Mouse (Mus musculus) limb, embryonic 11.5 days (tissue): ENCODE results near the gene Kcnn3. TPM values are rescaled to one million over a fixed set of nuclear protein-coding genes. Genes with fewer than 3 reads are reported as not detected.

Experiments
- ATAC-seq: fragments of 200-750 bp; cut with Nextera tagmentation; 2 replicates; pipeline ENCODE4 v1.8.0; 2017; ENCODE audit warnings: low read depth; ENCODE audit not compliant: insufficient number of reproducible peaks, low FRiP score, low TSS enrichment
- DNase-seq: peaks from one replicate; pipeline ENCODE4 v3.0.0-alpha.2; 2015; ENCODE audit warnings: low spot score
- H3K27ac ChIP-seq: fragments of 300-500 bp; sonication (generic); replicated peaks from 2 replicates; pipeline ENCODE4 v1.5.1; 2014; ENCODE audit warnings: low read depth, mild to moderate bottlenecking, low read length
- H3K27me3 ChIP-seq: fragments of 300-500 bp; sonication (generic); 2 replicates; pipeline ENCODE4 v1.6.1; 2014; ENCODE audit warnings: mild to moderate bottlenecking, low read length, mixed read lengths; ENCODE audit not compliant: control insufficient read depth, insufficient read depth
- H3K36me3 ChIP-seq: fragments of 300-500 bp; sonication (generic); 2 replicates; pipeline ENCODE4 v1.6.1; 2014; ENCODE audit warnings: mild to moderate bottlenecking, low read length, moderate library complexity, mixed read lengths; ENCODE audit not compliant: control insufficient read depth, insufficient read depth
- H3K4me1 ChIP-seq: fragments of 300-500 bp; sonication (generic); 2 replicates; pipeline ENCODE4 v1.6.1; 2014; ENCODE audit warnings: low read length, mixed read lengths; ENCODE audit not compliant: control insufficient read depth, insufficient read depth
- H3K4me2 ChIP-seq: fragments of 300-500 bp; sonication (generic); 2 replicates; pipeline ENCODE4 v1.6.1; 2014; ENCODE audit warnings: low read depth, mild to moderate bottlenecking, moderate library complexity; ENCODE audit not compliant: severe bottlenecking
- H3K4me3 ChIP-seq: fragments of 300-500 bp; sonication (generic); 2 replicates; pipeline ENCODE4 v1.5.1; 2014; ENCODE audit warnings: low read depth, low read length
- H3K9ac ChIP-seq: fragments of 300-500 bp; sonication (generic); 2 replicates; pipeline ENCODE4 v1.6.1; 2014; ENCODE audit warnings: mild to moderate bottlenecking, low read length
- H3K9me3 ChIP-seq: fragments of 300-500 bp; sonication (generic); 2 replicates; pipeline ENCODE4 v1.6.1; 2016; ENCODE audit warnings: low read length; ENCODE audit not compliant: control insufficient read depth
- WGBS: fragments of 180-500 bp; shearing (Covaris S2); extraction: QIAGEN DNeasy Blood & Tissue Kit; methylation state at CpG from one replicate; pipeline ENCODE4 v1.1.7; 2014; 5-methylcytosine and 5-hydroxymethylcytosine counted together
- polyA plus RNA-seq: library from polyadenylated mRNA; unstranded; fragments of >200 nt; fragmentation: Nextera tagmentation; extraction: Ambion mirVana; gene quantifications from 2 replicates; pipeline ENCODE4 v1.2.1, GENCODE M21; 2014

The Kcnn3 gene
- polyA plus RNA-seq, 1 experiment from 2014 or later = 1.1 TPM

- Histone ChIP-seq H3K36me3 (no peaks in the 10 kb centered on the region), H3K4me3 (no peak overlapping the region), H3K9me3 (no peaks in the 10 kb centered on the region), H3K27me3 (no peaks in the 10 kb centered on the region), H3K4me1 (no peaks in the 10 kb centered on the region), H3K9ac (no peak overlapping the region), H3K27ac (no peak overlapping the region), H3K4me2 (no peak overlapping the region)
- 72% methylated on average over 12 of the region's 12 CpGs for WGBS
- no peak for DNase-seq
- ATAC-seq = no peak
Measured at GRCm38 (mm10) chr3:89653231-89653954, 133.4 kb downstream of the Kcnn3 start.

- WGBS = 85% methylated on average over 5 of the region's 5 CpGs
- H3K36me3 ChIP-seq = no peaks in the 10 kb centered on the region
- no peak overlapping the region for H3K9ac ChIP-seq
- DNase-seq = no peak
- H3K4me3 ChIP-seq = no peak overlapping the region
- no peak overlapping the region for H3K4me2 ChIP-seq
- no peaks in the 10 kb centered on the region for H3K9me3 ChIP-seq
- no peaks in the 10 kb centered on the region for H3K4me1 ChIP-seq
- no peak for ATAC-seq
- no peak overlapping the region for H3K27ac ChIP-seq
- H3K27me3 ChIP-seq = no peaks in the 10 kb centered on the region
Measured at GRCm38 (mm10) chr3:89657092-89657491, 137.1 kb downstream of the Kcnn3 start.

DNA sequence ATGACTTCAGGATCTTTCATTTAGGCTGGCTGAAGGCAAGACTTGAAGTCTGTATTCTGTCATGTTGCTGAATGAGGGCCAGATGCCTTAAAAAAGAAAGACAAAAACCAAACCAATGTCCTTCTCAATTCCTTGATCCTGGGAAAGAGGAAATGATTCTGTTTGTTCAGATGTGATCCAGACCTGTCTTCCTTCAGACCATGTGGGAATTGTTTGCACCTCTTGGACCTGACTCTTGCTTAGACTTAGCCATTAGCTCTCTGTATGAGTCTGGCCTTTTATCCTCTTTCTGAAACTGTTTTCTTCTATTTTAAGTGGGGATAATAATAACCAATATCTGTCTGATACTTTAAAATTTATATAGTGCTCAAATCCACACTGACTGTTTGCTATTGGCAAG, 138.5 kb downstream of the Kcnn3 start:
- no peaks in the 10 kb centered on the region for H3K36me3 ChIP-seq
- H3K4me3 ChIP-seq = no peak overlapping the region
- no peak overlapping the region for H3K9ac ChIP-seq
- H3K27me3 ChIP-seq = no peaks in the 10 kb centered on the region
- H3K4me2 ChIP-seq = no peak overlapping the region
- H3K9me3 ChIP-seq = no peaks in the 10 kb centered on the region
- no peak for DNase-seq
- H3K4me1 ChIP-seq = peaks cover 2% of the 10 kb centered on the region; the same call in 1 of the 2 replicates
- no peak overlapping the region for H3K27ac ChIP-seq
- no peak for ATAC-seq

GRCm38 (mm10) chr3:89659938-89660620, 140.1 kb downstream of the Kcnn3 start:
- no peaks in the 10 kb centered on the region for H3K27me3 ChIP-seq
- no peak overlapping the region for H3K4me3 ChIP-seq
- no peaks in the 10 kb centered on the region for H3K9me3 ChIP-seq
- no peak overlapping the region for H3K4me2 ChIP-seq
- DNase-seq (no peak), ATAC-seq (no peak)
- H3K9ac ChIP-seq = no peak overlapping the region
- peaks cover 4% of the 10 kb centered on the region; the same call in 1 of the 2 replicates for H3K4me1 ChIP-seq
- no peaks in the 10 kb centered on the region for H3K36me3 ChIP-seq
- 73% methylated on average over 11 of the region's 11 CpGs for WGBS
- no peak overlapping the region for H3K27ac ChIP-seq

GRCm38 (mm10) chr3:89664808-89665207, 144.8 kb downstream of the Kcnn3 start:
- WGBS = 50% methylated on average over 12 of the region's 12 CpGs
- no peak overlapping the region for H3K27ac ChIP-seq
- no peak overlapping the region for H3K4me3 ChIP-seq
- no peak for DNase-seq
- H3K4me2 ChIP-seq = no peak overlapping the region
- no peak overlapping the region for H3K9ac ChIP-seq
- H3K4me1 ChIP-seq = peaks cover 4% of the 10 kb centered on the region; the same call in 1 of the 2 replicates
- H3K36me3 ChIP-seq = no peaks in the 10 kb centered on the region
- H3K9me3 ChIP-seq = no peaks in the 10 kb centered on the region
- no peaks in the 10 kb centered on the region for H3K27me3 ChIP-seq
- 0 out of 2 replicates have a peak, but pooled peaks have one; percentile 57 for ATAC-seq

DNA sequence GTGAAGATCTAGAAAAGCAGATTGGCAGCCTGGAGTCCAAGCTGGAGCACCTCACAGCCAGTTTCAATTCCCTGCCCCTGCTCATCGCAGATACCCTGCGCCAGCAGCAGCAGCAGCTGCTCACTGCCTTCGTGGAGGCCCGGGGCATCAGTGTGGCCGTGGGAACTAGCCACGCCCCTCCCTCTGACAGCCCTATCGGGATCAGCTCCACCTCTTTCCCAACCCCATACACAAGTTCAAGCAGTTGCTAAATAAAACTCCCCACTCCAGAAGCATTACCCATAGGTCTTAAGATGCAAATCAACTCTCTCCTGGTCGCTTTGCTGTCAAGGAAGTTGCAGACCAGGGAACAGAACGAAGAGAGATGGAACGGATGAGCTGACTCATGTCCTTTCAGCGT, 147.2 kb downstream of the Kcnn3 start:
- Histone ChIP-seq H3K4me2 (no peak overlapping the region), H3K27me3 (no peaks in the 10 kb centered on the region), H3K9me3 (no peaks in the 10 kb centered on the region), H3K36me3 (no peaks in the 10 kb centered on the region), H3K27ac (no peak overlapping the region), H3K9ac (no peak overlapping the region), H3K4me3 (no peak overlapping the region), H3K4me1 (peaks cover 4% of the 10 kb centered on the region; the same call in 1 of the 2 replicates)
- DNase-seq = no peak
- no peak for ATAC-seq
- 42% methylated on average over 11 of the region's 11 CpGs for WGBS

GRCm38 (mm10) chr3:89671334-89671733, 151.4 kb downstream of the Kcnn3 start:
- WGBS = 80% methylated on average over 6 of the region's 6 CpGs
- no peak for DNase-seq

DNA sequence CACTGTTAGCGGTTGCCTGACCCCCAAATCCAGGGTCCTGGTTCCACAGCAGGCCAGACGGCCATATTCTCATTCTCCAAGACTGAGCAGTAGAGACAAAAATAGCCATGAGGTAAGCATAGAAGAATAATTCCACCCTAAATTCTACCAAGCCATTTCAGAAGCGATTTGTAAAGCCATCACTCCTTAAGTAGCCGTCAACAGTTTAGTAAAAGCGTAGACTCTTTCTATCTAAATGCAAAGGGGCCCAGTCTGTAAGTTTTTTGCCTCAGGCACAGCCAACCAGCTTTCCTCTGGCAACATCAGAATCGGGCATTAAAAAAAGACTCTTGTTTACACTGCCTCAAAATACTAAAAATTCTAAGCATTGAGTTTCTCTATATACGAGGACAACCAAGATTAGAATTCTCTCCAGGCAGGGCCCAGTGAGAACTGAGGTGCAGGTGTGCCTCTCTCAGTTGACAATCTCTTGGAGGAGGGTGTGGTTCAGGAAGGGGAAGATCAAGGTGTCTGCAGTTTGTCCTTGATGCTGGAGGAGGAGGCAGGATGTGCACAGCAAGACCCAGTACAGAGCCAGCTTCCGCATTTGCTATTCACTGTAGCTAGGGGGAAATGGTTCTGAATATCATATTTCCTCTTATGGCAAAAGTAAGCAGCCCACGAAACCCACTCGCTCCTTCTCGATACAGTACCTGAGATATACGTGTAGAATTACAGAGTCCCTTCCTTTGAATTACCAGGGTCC, 152.8 kb downstream of the Kcnn3 start:
- ATAC-seq (no peak), DNase-seq (no peak)
- no peak overlapping the region for H3K9ac ChIP-seq
- no peaks in the 10 kb centered on the region for H3K9me3 ChIP-seq
- no peaks in the 10 kb centered on the region for H3K4me1 ChIP-seq
- H3K4me2 ChIP-seq = no peak overlapping the region
- H3K36me3 ChIP-seq = no peaks in the 10 kb centered on the region
- no peak overlapping the region for H3K27ac ChIP-seq
- H3K27me3 ChIP-seq = no peaks in the 10 kb centered on the region
- H3K4me3 ChIP-seq = no peak overlapping the region
- WGBS = 85% methylated on average over 12 of the region's 12 CpGs

More at GRCm38 (mm10) chr3:89671334-89671733, 151.4 kb downstream of the Kcnn3 start:
- Histone ChIP-seq H3K9me3 (no peaks in the 10 kb centered on the region), H3K4me2 (no peak overlapping the region), H3K27me3 (no peaks in the 10 kb centered on the region), H3K9ac (no peak overlapping the region), H3K36me3 (no peaks in the 10 kb centered on the region), H3K27ac (no peak overlapping the region), H3K4me3 (no peak overlapping the region), H3K4me1 (no peaks in the 10 kb centered on the region)
- no peak for ATAC-seq
